Mouse (Mus musculus): Measurements from ENCODE around the gene Zbtb22. TPM values are rescaled to one million over a fixed set of nuclear protein-coding genes. Genes with fewer than 3 reads are reported as not detected.

The Zbtb22 gene
- total RNA-seq, 2 experiments from 2014 or later: 20.1 to 20.6 TPM

GRCm38 (mm10) chr17:33957493-33957892, 41.8 kb downstream of the Zbtb22 start:
- DNase-seq: no peak
- intact Hi-C loops (cut with DNase I): loop anchor here (1.0 kb wide), 1 partner anchor 64 kb away; no protein-coding TSS in a partner anchor

- intact Hi-C loops (cut with DNase I): no loop called here
- no peak for DNase-seq
Measured at GRCm38 (mm10) chr17:33958451-33958850, 42.7 kb downstream of the Zbtb22 start.

- intact Hi-C loops (cut with DNase I): no loop called here
- DNase-seq: no peak
Measured at GRCm38 (mm10) chr17:33959135-33959534, 43.4 kb downstream of the Zbtb22 start.

- no peak for DNase-seq
- intact Hi-C loops (cut with DNase I): loop anchor here (2.0 to 5.0 kb wide), 3 partner anchors 1311 to 1397 kb away; no protein-coding TSS in a partner anchor
Measured at GRCm38 (mm10) chr17:33959948-33960347, 44.2 kb downstream of the Zbtb22 start.

GRCm38 (mm10) chr17:33962876-33963275, 47.2 kb downstream of the Zbtb22 start:
- intact Hi-C loops (cut with DNase I): loop anchor here (5.0 kb wide), 1 partner anchor 1394 kb away; no protein-coding TSS in a partner anchor
- DNase-seq: no peak

- no peak for DNase-seq
- intact Hi-C loops (cut with DNase I): no loop called here
Measured at GRCm38 (mm10) chr17:33965082-33965845, 49.6 kb downstream of the Zbtb22 start.

GRCm38 (mm10) chr17:33965846-33966550, 50.3 kb downstream of the Zbtb22 start:
- intact Hi-C loops (cut with DNase I): loop anchor here (1.0 kb wide), 1 partner anchor 1336 kb away; no protein-coding TSS in a partner anchor
- DNase-seq: no peak

- DNase-seq: peak; percentile 80 to 86
- intact Hi-C loops (cut with DNase I): loop anchor here (1.0 kb wide), 1 partner anchor 14 kb away; no protein-coding TSS in a partner anchor
Measured at GRCm38 (mm10) chr17:33968489-33968888, 52.8 kb downstream of the Zbtb22 start.

Small RNA genes lying within 50 kb of the gene (microRNA-seq; reads per million reads assigned to microRNA genes)
- gene Gm27740 (ENCODE audit: borderline number of aligned reads in 2 of 2): 0 reads per million in 2 experiments

Other genes starting within 250 kb of the Zbtb22 start
- 10 to 100 TPM; 82.5 to 83.7 TPM for gene Hnrnpm, start 229.0 kb upstream of the Zbtb22 start, total RNA-seq (2021)
- 100 to 1,000 TPM; 141 to 157 TPM for gene March2, start 197.2 kb upstream of the Zbtb22 start, total RNA-seq (2021)
- 100 to 1,000 TPM; 269 to 304 TPM for gene Rab11b, start 155.4 kb upstream of the Zbtb22 start, total RNA-seq (2021)
- 10 to 100 TPM; 18.2 to 58.8 TPM for gene Angptl4, start 134.1 kb upstream of the Zbtb22 start, total RNA-seq (2021)
- gene Kank3, start 105.4 kb upstream of the Zbtb22 start, total RNA-seq (2021): 10 to 100 TPM; 55.7 to 81.7 TPM
- gene Rps28, start 91.3 kb upstream of the Zbtb22 start, total RNA-seq (2021): 100 to 1,000 TPM; 764 to 784 TPM
- gene Ndufa7, start 91.3 kb upstream of the Zbtb22 start, total RNA-seq (2021): 100 to 1,000 TPM; 648 to 672 TPM
- gene Cd320, start 72.8 kb upstream of the Zbtb22 start, total RNA-seq (2021): 10 to 100 TPM; 28.6 to 34.6 TPM
- not detected for gene Gm7029, start 42.1 kb upstream of the Zbtb22 start, total RNA-seq (2021)
- 1 to 10 TPM in 1 of 2 experiments, under 1 TPM in 1; 0.87 to 1.5 TPM for gene Kifc1, start 25.2 kb upstream of the Zbtb22 start, total RNA-seq (2021)
- gene Platr17, start 10.8 kb upstream of the Zbtb22 start, total RNA-seq (2021): not detected
- 10 to 100 TPM; 15.7 to 18.0 TPM for gene Daxx, start 6.5 kb upstream of the Zbtb22 start, total RNA-seq (2021)
- 100 to 1,000 TPM; 103 to 112 TPM for gene Tapbp, start within 50 bp of the Zbtb22 start, total RNA-seq (2021)
- gene Rgl2, start 13.6 kb downstream of the Zbtb22 start, total RNA-seq (2021): 10 to 100 TPM; 38.7 TPM
- 10 to 100 TPM; 77.0 to 84.7 TPM for gene Pfdn6, start 24.4 kb downstream of the Zbtb22 start, total RNA-seq (2021)
- gene Wdr46, start 24.8 kb downstream of the Zbtb22 start, total RNA-seq (2021): 10 to 100 TPM; 10.1 to 11.5 TPM
- 1 to 10 TPM; 2.7 to 2.9 TPM for gene B3galt4, start 35.6 kb downstream of the Zbtb22 start, total RNA-seq (2021)
- 10 to 100 TPM; 38.8 to 41.4 TPM for gene Vps52, start 39.9 kb downstream of the Zbtb22 start, total RNA-seq (2021)
- 100 to 1,000 TPM; 411 to 417 TPM for gene Rps18, start 40.1 kb downstream of the Zbtb22 start, total RNA-seq (2021)
- gene H2-K1, start 84.4 kb downstream of the Zbtb22 start, total RNA-seq (2021): 100 to 1,000 TPM in 1 of 2 experiments, 10 to 100 TPM in 1; 79.0 to 116 TPM
- 10 to 100 TPM; 14.0 to 15.1 TPM for gene Ring1, start 108.8 kb downstream of the Zbtb22 start, total RNA-seq (2021)
- gene H2-Ke6, start 112.2 kb downstream of the Zbtb22 start, total RNA-seq (2021): 100 to 1,000 TPM; 107 to 121 TPM
- 10 to 100 TPM; 56.9 to 60.7 TPM for gene Slc39a7, start 115.8 kb downstream of the Zbtb22 start, total RNA-seq (2021)
- gene Rxrb, start 115.9 kb downstream of the Zbtb22 start, total RNA-seq (2021): 10 to 100 TPM; 39.8 to 41.8 TPM
- gene Col11a2, start 123.5 kb downstream of the Zbtb22 start, total RNA-seq (2021): 1 to 10 TPM in 1 of 2 experiments, under 1 TPM in 1; 0.98 to 1.9 TPM
- not detected for gene H2-Oa, start 176.4 kb downstream of the Zbtb22 start, total RNA-seq (2021)
- gene H2-DMa, start 203.6 kb downstream of the Zbtb22 start, total RNA-seq (2021): 1 to 10 TPM; 4.0 to 6.5 TPM
- 10 to 100 TPM; 80.5 to 87.0 TPM for gene Brd2, start 206.7 kb downstream of the Zbtb22 start, total RNA-seq (2021)
- 1 to 10 TPM; 1.3 to 1.7 TPM for gene H2-DMb2, start 227.4 kb downstream of the Zbtb22 start, total RNA-seq (2021)
- gene H2-DMb1, start 237.2 kb downstream of the Zbtb22 start, total RNA-seq (2021): 1 to 10 TPM; 1.5 to 2.9 TPM